Mouse (Mus musculus) MEL (cell line): ENCODE measurements around the gene Vps4b. TPM values are rescaled to one million over a fixed set of nuclear protein-coding genes. Genes with fewer than 3 reads are reported as not detected.

Experiments
- DNase-seq: peaks from one replicate; pipeline ENCODE4 v3.0.0; 2011; ENCODE audit warnings: low read depth, low spot score
- H3K27ac ChIP-seq: 2 replicates; pipeline ENCODE4 v1.5.1; 2012; ENCODE audit warnings: low read depth, mild to moderate bottlenecking, control low read depth, low read length, moderate library complexity; ENCODE audit not compliant: control insufficient read depth
- H3K27me3 ChIP-seq, 2 experiments: fragments of 150-350 bp in 1 of 2; sonication (generic) in 1 of 2; 2 replicates each; pipeline ENCODE4 v1.6.1; 2012; ENCODE audit warnings: low read length in 2 of 2, mild to moderate bottlenecking in 2 of 2, improper control_type of control experiment in 1 of 2, moderate library complexity in 1 of 2; ENCODE audit not compliant: insufficient read depth in 2 of 2, control insufficient read depth in 1 of 2
- H3K36me3 ChIP-seq, 2 experiments: 2 replicates each; pipeline ENCODE4 v1.6.1; 2012 to 2014; ENCODE audit warnings: low read length in 2 of 2, improper control_type of control experiment in 1 of 2, inconsistent platforms in 1 of 2, mild to moderate bottlenecking in 1 of 2; ENCODE audit not compliant: insufficient read depth in 2 of 2, control insufficient read depth in 1 of 2
- H3K4me1 ChIP-seq, 2 experiments: fragments of 150-350 bp in 1 of 2; sonication (generic) in 1 of 2; 2 replicates each; pipeline ENCODE4 v1.6.1; 2012; ENCODE audit warnings: low read length in 2 of 2, improper control_type of control experiment in 1 of 2, mild to moderate bottlenecking in 1 of 2; ENCODE audit not compliant: insufficient read depth in 2 of 2, control insufficient read depth in 1 of 2
- H3K4me3 ChIP-seq, 2 experiments: fragments of 150-350 bp in 1 of 2; sonication (generic) in 1 of 2; 2 replicates each; pipeline ENCODE4 v1.5.1; 2012; ENCODE audit warnings: low read depth in 2 of 2, low read length in 2 of 2, mild to moderate bottlenecking in 2 of 2, moderate library complexity in 2 of 2, control low read depth in 1 of 2, improper control_type of control experiment in 1 of 2; ENCODE audit not compliant: control insufficient read depth in 1 of 2, insufficient read depth in 1 of 2
- H3K79me2 ChIP-seq: 2 replicates; pipeline ENCODE4 v1.6.1; 2012; ENCODE audit warnings: mild to moderate bottlenecking, low read length, moderate library complexity; ENCODE audit not compliant: control insufficient read depth, poor library complexity, insufficient read depth
- H3K9ac ChIP-seq: 2 replicates; pipeline ENCODE4 v1.6.1; 2012; ENCODE audit warnings: low read depth, mild to moderate bottlenecking, control low read depth, low read length, moderate library complexity; ENCODE audit not compliant: control insufficient read depth, poor library complexity, severe bottlenecking
- H3K9me3 ChIP-seq: fragments of 150-350 bp; sonication (generic); replicated peaks from 2 replicates; pipeline ENCODE4 v1.6.1; 2012; ENCODE audit warnings: mild to moderate bottlenecking, low read length, improper control_type of control experiment, moderate library complexity; ENCODE audit not compliant: insufficient read depth
- BHLHE40 ChIP-seq: IDR thresholded peaks from 2 replicates; pipeline ENCODE4 v1.6.1; 2012; ENCODE audit warnings: low read depth, mild to moderate bottlenecking, inconsistent platforms, low read length, improper control_type of control experiment, borderline replicate concordance
- CHD1 ChIP-seq: IDR thresholded peaks from 2 replicates; pipeline ENCODE4 v1.6.1; 2012; ENCODE audit warnings: low read depth, mild to moderate bottlenecking, inconsistent platforms, low read length, improper control_type of control experiment
- CHD2 ChIP-seq: IDR thresholded peaks from 2 replicates; pipeline ENCODE4 v1.6.1; 2011; ENCODE audit warnings: low read length, improper control_type of control experiment
- E2F4 ChIP-seq: IDR thresholded peaks from 2 replicates; pipeline ENCODE4 v1.6.1; 2011; ENCODE audit warnings: low read depth, low read length, improper control_type of control experiment, borderline replicate concordance
- ELF1 ChIP-seq: IDR thresholded peaks from 2 replicates; pipeline ENCODE4 v1.6.1; 2014; ENCODE audit warnings: low read depth, mild to moderate bottlenecking, inconsistent platforms, low read length, improper control_type of control experiment, moderate library complexity
- EP300 ChIP-seq, 2 experiments: IDR thresholded peaks; 2 replicates each; pipeline ENCODE4 v1.6.1; 2011; ENCODE audit warnings: improper control_type of control experiment in 2 of 2, low read length in 2 of 2, low read depth in 1 of 2, mild to moderate bottlenecking in 1 of 2
- GABPA ChIP-seq: IDR thresholded peaks from 2 replicates; pipeline ENCODE4 v1.6.1; 2012; ENCODE audit warnings: low read depth, mild to moderate bottlenecking, inconsistent platforms, low read length, improper control_type of control experiment, moderate library complexity
- GATA1 ChIP-seq: IDR thresholded peaks from 2 replicates; pipeline ENCODE4 v1.6.1; 2011; ENCODE audit warnings: low read depth, low read length, improper control_type of control experiment
- HCFC1 ChIP-seq: IDR thresholded peaks from 2 replicates; pipeline ENCODE4 v1.6.1; 2012; ENCODE audit warnings: low read depth, mild to moderate bottlenecking, inconsistent platforms, low read length, improper control_type of control experiment, moderate library complexity
- JUND ChIP-seq: IDR thresholded peaks from 2 replicates; pipeline ENCODE4 v1.6.1; 2011; ENCODE audit warnings: low read depth, mild to moderate bottlenecking, improper control_type of control experiment, low read length
- MAX ChIP-seq: IDR thresholded peaks from 2 replicates; pipeline ENCODE4 v1.6.1; 2011; ENCODE audit warnings: low read length, improper control_type of control experiment
- MEF2A ChIP-seq: IDR thresholded peaks from 2 replicates; pipeline ENCODE4 v1.6.1; 2014; ENCODE audit warnings: low read depth, mild to moderate bottlenecking, inconsistent platforms, low read length, improper control_type of control experiment; ENCODE audit not compliant: poor library complexity, insufficient replicate concordance, severe bottlenecking; ENCODE audit errors: extremely low read depth
- MYC ChIP-seq: IDR thresholded peaks from 2 replicates; pipeline ENCODE4 v1.6.1; 2011; ENCODE audit warnings: low read depth, mild to moderate bottlenecking, low read length, improper control_type of control experiment, moderate library complexity
- NELFE ChIP-seq: IDR thresholded peaks from 2 replicates; pipeline ENCODE4 v1.6.1; 2011; ENCODE audit warnings: low read depth, low read length, improper control_type of control experiment
- NRF1 ChIP-seq: IDR thresholded peaks from 2 replicates; pipeline ENCODE4 v1.6.1; 2014; ENCODE audit warnings: low read depth, mild to moderate bottlenecking, inconsistent platforms, low read length, improper control_type of control experiment, moderate library complexity; ENCODE audit not compliant: poor library complexity, insufficient read depth, severe bottlenecking
- POLR2A ChIP-seq, 2 experiments: IDR thresholded peaks; 2 replicates each; pipeline ENCODE4 v1.6.1; 2011 to 2012; ENCODE audit warnings: low read length in 2 of 2, mild to moderate bottlenecking in 2 of 2, control low read depth in 1 of 2, improper control_type of control experiment in 1 of 2, low read depth in 1 of 2, moderate library complexity in 1 of 2; ENCODE audit not compliant: control insufficient read depth in 1 of 2, insufficient read depth in 1 of 2, poor library complexity in 1 of 2
- POLR2AphosphoS2 ChIP-seq: IDR thresholded peaks from 2 replicates; pipeline ENCODE4 v1.6.1; 2011; ENCODE audit warnings: low read length, improper control_type of control experiment
- POLR2AphosphoS5 ChIP-seq: IDR thresholded peaks from 2 replicates; pipeline ENCODE4 v1.6.1; 2012; ENCODE audit warnings: low read depth, borderline replicate concordance, mild to moderate bottlenecking, inconsistent platforms, low read length, moderate library complexity, mixed read lengths
- SIN3A ChIP-seq: IDR thresholded peaks from 2 replicates; pipeline ENCODE4 v1.6.1; 2012; ENCODE audit warnings: low read length, improper control_type of control experiment, inconsistent platforms
- TAL1 ChIP-seq: IDR thresholded peaks from 2 replicates; pipeline ENCODE4 v1.6.1; 2012; ENCODE audit warnings: mild to moderate bottlenecking, inconsistent platforms, low read length, moderate library complexity, mixed read lengths
- TBP ChIP-seq: IDR thresholded peaks from 2 replicates; pipeline ENCODE4 v1.8.0; 2011; ENCODE audit warnings: low read depth, low read length, improper control_type of control experiment
- TCF12 ChIP-seq: IDR thresholded peaks from 2 replicates; pipeline ENCODE4 v1.6.1; 2014; ENCODE audit warnings: low read depth, mild to moderate bottlenecking, inconsistent platforms, low read length, improper control_type of control experiment, moderate library complexity
- UBTF ChIP-seq: IDR thresholded peaks from 2 replicates; pipeline ENCODE4 v1.6.1; 2012; ENCODE audit warnings: low read depth, mild to moderate bottlenecking, inconsistent platforms, low read length, improper control_type of control experiment, moderate library complexity, borderline replicate concordance; ENCODE audit not compliant: insufficient read depth
- USF1 ChIP-seq: IDR thresholded peaks from 2 replicates; pipeline ENCODE4 v1.6.1; 2014; ENCODE audit warnings: low read depth, mild to moderate bottlenecking, inconsistent platforms, low read length, improper control_type of control experiment, moderate library complexity
- ZC3H11A ChIP-seq: IDR thresholded peaks from 2 replicates; pipeline ENCODE4 v1.6.1; 2012; ENCODE audit warnings: low read depth, mild to moderate bottlenecking, inconsistent platforms, low read length, improper control_type of control experiment
- ZNF384 ChIP-seq: IDR thresholded peaks from 2 replicates; pipeline ENCODE4 v1.6.1; 2012; ENCODE audit warnings: low read depth, mild to moderate bottlenecking, inconsistent platforms, low read length, improper control_type of control experiment
- polyA plus RNA-seq, 2 experiments: library from polyadenylated mRNA; stranded (reverse) in 1 of 2; unstranded in 1 of 2; fragments of >175 nt in 1 of 2; fragments of >200 nt in 1 of 2; gene quantifications; 2 replicates each; pipeline versions ENCODE4 v1.2.1 to v1.2.4; 2012; ENCODE audit warnings: low replicate concordance in 2 of 2, low read depth in 1 of 2; ENCODE audit not compliant: insufficient read length in 2 of 2, insufficient read depth in 1 of 2, missing spikeins in 1 of 2
- total RNA-seq: library from RNA; depleted of rRNA; stranded (reverse); fragments of 300-350 nt; gene quantifications from 2 replicates; pipeline ENCODE4 v1.2.3, GENCODE M21; 2012

The Vps4b gene
- total and polyA plus RNA-seq, 3 experiments: 43.9 to 91.1 (median 80.4) TPM

DNA sequence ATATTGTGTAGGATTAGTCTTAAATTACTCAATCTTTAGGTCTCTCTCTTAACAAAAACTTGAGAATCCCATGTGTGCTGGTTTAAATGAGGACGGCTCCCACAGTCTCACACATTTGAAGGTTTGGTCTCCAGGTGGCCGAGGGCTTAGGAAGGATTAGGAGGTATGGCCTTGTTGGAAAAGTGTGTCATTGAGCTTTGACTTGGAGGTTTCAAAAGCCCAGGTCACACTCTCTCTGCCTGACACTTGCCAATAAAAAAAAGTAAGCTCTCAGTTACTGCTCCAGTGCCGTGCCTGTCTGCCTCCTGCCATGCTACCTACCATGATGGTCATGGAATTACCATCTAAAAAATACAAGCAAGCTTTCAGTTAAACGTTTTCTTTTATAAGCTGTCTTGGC, 21.6 kb downstream of the Vps4b start:
- Histone ChIP-seq H3K36me3 (peaks cover 0 to 76% of the 10 kb centered on the region in 2 experiments; a peak in 2 of 4 replicates), H3K4me1 (no peaks in the 10 kb centered on the region), H3K27me3 (no peaks in the 10 kb centered on the region), H3K27ac (no peak overlapping the region), H3K9me3 (no peaks in the 10 kb centered on the region), H3K4me3 (no peak overlapping the region), H3K9ac (no peak overlapping the region), H3K79me2 (no peaks in the 10 kb centered on the region)
- no peak for DNase-seq
- TF ChIP-seq CHD2 (no peak), USF1 (no peak), NRF1 (no peak), E2F4 (no peak), POLR2AphosphoS2 (no peak), GABPA (no peak), TBP (no peak), MYC (no peak), MEF2A (no peak), UBTF (no peak), TCF12 (no peak), ZC3H11A (no peak), HCFC1 (no peak)

DNA sequence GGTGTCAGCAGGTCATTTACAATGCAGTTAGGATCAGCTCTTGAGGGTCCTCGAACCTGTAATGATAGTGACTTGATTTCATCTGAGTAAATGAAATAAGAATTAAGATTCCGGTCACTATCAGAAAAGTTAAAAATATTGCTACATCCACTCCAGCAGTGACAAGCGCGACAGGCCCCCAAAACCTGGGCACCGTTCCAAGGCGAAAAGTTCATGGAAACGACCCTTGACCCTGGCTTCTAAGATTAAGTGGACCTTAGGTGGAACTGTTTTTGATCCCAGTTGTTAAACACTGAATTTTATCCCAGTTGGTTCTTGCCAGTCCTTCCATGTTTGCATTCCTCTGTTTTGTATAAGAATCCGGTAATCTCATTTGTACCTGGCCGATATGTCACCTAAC, 22.4 kb downstream of the Vps4b start:
- Histone ChIP-seq H3K79me2 (no peaks in the 10 kb centered on the region), H3K9me3 (no peaks in the 10 kb centered on the region), H3K4me1 (no peaks in the 10 kb centered on the region), H3K4me3 (no peak overlapping the region), H3K9ac (no peak overlapping the region), H3K27me3 (no peaks in the 10 kb centered on the region), H3K36me3 (peaks cover 0 to 76% of the 10 kb centered on the region in 2 experiments; a peak in 2 of 4 replicates), H3K27ac (no peak overlapping the region)
- TF ChIP-seq ZNF384 (no peak), MAX (no peak), TAL1 (no peak), TCF12 (no peak), TBP (no peak), HCFC1 (no peak), EP300 (IDR thresholded peaks at IDR 0.05; ENCODE audit: low read depth in 1 of 2, low read length in 2 of 2) (no peak), SIN3A (no peak), GATA1 (no peak), BHLHE40 (no peak), NELFE (no peak), POLR2AphosphoS5 (no peak), ZC3H11A (no peak), POLR2A (IDR thresholded peaks at IDR 0.05; ENCODE audit: control insufficient read depth in 1 of 2, insufficient read depth in 1 of 2, low read depth in 1 of 2, low read length in 2 of 2, poor library complexity in 1 of 2) (no peak), UBTF (no peak), CHD1 (no peak), MYC (no peak), ELF1 (no peak), JUND (no peak)
- DNase-seq: no peak
